Mouse (Mus musculus): ENCODE data around the gene Trank1.

GRCm38 (mm10) chr9:111312442-111313141 is 1.1 kb downstream of the Trank1 start:
- no peak for TF ChIP-seq POLR2A (IDR thresholded peaks at IDR 0.05; ENCODE audit: insufficient read length, low read depth)
- TF ChIP-seq USF1 (IDR thresholded peaks at IDR 0.05; ENCODE audit: low read depth), result no peak
- no peak for TF ChIP-seq MYOG (IDR thresholded peaks at IDR 0.05; ENCODE audit: control insufficient read depth in 1 of 3, insufficient read depth in 1 of 3, insufficient read length in 2 of 3, low read depth in 2 of 3)
- no peak for TF ChIP-seq E2F4 (IDR thresholded peaks at IDR 0.05; ENCODE audit: insufficient read depth)
- no peak for TF ChIP-seq SRF (IDR thresholded peaks at IDR 0.05; ENCODE audit: control insufficient read depth, insufficient read length, low read depth)
- TF ChIP-seq CEBPB (IDR thresholded peaks at IDR 0.05; ENCODE audit: insufficient read depth, poor library complexity, severe bottlenecking), result no peak
- TF ChIP-seq MAX (IDR thresholded peaks at IDR 0.05; ENCODE audit: low read depth), result no peak
